Mouse (Mus musculus) embryo, embryonic 10.5 days (tissue): Measurements from ENCODE around the gene Snupn.
"Not testable (repeated sequence)": the region's sequence is repeated elsewhere in the genome, so short reads cannot be mapped to it uniquely, and the experiment has no call there.

Experiments used
- DNase-seq: peaks from one replicate; pipeline ENCODE4 v3.0.0-alpha.2; 2015; ENCODE audit warnings: low spot score

Gene Snupn

DNA sequence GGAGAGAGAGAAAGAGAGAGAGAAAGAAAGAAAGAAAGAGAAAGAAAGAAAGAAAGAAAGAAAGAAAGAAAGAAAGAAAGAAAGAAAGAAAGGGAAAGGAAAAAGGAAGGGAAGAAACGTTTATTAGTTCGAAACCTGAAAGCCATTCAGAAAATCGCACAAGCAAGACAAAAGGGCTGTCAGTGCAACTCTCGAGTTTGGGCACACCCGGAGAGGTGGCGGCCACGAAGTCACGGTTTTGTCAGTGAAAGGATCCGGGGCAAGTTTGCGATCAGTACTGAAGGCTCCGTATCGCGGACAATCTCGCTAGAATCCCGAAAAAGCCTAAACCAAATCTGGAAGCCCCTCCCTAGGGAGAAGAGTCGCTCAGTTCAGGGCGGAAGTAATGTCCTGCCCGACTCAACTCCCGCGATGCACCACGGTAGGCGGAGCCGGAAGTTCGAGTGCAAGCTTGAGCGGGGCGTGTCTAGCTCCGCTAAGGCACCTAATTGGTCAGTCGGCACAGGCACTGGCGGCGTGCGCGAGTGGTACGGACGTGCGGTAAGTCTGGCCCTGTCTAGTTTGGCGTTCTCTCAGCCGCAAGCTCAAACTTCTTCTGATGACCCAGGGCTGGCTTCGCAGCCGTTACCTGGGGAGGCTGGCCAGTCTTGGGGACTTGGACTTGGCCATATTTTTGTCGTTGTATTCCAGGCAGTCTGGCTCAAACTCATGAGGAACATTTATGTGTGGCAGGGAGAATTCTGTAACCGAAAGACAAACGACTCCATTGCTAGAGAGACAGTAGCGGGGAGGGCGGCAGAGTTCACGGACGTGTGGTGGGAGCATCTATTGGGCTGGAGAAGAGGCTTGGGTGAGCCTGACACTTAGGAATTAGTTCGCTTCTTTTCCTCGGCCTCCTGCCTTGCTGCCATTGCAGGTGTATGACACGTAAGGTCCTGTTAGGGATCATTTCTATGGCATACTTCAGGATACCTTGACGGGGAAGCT is at the start of gene Snupn:
Gene Snupn (plus strand): TSS at position 465 of the 987 bp plus-strand sequence.
- DNase-seq: peak; percentile 100

DNA sequence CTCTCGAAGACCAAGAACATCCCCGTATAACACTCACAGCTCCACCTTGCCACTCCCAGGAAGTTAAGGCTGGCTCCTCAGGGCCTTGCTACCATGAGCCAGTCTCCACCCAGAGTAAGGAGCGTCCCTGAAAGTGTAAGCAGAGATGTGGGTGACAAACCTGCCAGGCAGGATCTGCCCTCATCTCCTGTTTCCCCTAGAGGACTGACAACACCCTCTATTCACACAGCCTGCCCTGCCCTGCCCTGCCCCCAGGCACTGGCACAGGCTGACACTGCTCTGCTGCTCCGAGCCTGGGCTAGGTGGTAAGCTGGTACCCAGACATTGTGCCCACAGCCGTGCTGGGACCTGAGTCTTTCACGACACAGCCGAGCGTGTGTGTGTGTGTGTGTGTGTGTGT is 49.5 kb upstream of the Snupn start:
- DNase-seq: no peak

DNA sequence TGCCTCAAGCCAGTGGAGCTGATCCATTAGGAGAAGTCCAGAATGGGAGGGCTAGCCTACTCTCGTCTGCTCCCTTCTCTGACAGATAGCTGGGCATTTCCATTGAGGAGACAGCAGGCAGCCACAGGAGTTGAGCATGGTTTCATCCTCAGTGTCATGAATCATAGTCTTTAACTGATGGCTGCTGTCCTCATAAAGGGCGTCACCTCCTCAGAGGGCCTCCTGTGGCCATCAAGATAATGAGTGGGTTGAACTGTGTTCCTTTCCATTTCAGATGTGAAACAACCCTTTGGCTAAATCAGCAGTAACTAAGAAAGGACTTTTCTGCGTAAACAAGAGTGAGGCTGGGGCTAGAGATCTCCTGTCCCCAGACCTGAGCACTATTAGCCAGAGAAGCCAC is 47.0 kb upstream of the Snupn start:
- no peak for DNase-seq

DNA sequence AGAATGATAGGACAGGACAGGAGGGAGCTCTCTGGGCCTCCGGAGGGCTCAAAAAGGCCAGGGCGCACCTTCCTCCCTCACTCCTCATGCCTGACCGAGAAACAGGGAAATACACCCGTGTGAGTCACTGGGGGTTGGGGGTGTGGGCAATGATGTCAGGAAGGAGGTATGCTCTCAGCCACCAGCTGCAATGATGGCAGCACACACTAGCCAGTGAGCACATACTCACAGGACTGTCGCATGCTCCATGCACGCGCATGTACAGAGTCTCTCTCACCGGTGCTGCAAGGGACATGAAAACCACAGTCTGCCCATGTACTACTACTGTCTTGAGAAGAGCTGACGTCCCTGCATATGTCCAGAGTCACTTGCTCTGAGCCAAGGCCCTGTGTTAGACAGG is 43.1 kb upstream of the Snupn start:
- DNase-seq: no peak

DNA sequence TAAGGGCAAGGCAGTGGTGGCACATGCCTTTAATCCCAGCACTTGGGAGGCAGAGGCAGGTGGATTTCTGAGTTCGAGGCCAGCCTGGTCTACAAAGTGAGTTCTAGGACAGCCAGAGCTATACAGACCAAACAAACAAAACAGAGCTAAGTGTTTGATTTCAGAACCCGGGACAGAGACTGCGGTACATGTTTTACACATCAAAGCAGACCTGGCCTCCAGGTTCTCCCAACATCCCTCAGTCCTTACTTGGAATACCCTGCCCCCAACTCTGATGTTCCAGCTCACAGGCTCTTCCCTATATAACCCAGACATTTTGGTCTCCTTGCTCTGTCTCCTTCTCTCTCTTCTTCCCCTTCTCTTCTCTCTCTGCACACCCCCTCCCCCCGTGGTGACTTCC is 40.7 kb upstream of the Snupn start:
- DNase-seq: not testable (repeated sequence)

DNA sequence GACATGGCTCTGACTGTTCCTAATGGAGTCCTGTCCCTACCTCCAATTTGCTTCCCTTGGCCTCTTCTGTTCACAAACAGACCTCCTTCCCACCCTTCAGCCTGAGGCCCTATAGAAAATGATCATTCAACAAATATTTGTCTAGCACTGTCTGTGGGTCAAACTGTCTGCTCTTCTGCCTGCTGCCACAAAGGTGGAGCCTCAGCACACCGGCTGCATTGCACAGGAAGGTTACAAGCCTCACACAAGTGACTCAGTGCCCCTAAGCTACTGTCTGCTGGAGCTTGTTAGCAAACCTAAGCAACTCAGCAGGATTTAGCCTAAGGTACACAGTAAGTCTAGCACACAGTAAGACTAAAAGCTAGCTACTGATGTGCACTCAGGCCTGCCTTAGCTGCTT is 39.7 kb upstream of the Snupn start:
- no peak for DNase-seq

DNA sequence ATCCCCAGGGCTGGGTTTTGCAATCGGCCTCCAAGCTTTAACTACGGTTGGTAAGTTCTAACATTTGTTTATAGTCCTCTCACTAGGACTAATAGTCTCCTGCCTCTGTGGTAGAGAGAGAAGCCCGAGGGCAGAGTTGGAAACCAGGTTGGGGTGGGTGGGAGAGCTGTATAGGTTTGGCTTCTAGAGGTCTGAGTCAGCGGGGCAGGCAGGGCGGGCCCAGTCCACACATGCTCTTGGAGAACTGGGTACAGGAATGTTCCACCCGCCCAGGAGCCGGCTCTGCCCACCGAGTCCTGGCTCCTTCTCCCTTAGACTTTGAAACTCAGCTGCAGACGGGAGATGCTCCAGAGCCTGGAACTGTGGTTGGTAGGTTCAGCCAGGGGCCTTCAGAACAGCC is 36.7 kb upstream of the Snupn start:
- no peak for DNase-seq

DNA sequence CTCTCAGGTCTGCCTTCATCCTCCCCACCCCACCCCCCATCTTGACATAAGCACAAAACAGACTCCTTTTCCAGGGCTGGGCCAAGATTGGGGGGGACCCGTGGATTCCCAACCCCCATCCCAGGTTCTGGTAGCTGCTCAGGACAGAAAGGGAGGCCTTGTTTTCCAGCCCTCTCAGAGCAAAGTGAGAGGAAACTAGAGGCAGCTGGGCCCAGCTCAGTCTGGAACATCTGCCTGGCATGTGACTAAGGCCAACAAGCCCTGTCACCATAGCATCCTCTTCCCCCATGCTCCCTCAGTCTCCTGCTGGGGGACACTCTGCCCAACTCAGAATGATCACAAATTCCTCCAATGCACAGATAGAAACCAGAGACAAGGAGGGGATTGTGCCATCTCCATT is 35.6 kb upstream of the Snupn start:
- DNase-seq: no peak

DNA sequence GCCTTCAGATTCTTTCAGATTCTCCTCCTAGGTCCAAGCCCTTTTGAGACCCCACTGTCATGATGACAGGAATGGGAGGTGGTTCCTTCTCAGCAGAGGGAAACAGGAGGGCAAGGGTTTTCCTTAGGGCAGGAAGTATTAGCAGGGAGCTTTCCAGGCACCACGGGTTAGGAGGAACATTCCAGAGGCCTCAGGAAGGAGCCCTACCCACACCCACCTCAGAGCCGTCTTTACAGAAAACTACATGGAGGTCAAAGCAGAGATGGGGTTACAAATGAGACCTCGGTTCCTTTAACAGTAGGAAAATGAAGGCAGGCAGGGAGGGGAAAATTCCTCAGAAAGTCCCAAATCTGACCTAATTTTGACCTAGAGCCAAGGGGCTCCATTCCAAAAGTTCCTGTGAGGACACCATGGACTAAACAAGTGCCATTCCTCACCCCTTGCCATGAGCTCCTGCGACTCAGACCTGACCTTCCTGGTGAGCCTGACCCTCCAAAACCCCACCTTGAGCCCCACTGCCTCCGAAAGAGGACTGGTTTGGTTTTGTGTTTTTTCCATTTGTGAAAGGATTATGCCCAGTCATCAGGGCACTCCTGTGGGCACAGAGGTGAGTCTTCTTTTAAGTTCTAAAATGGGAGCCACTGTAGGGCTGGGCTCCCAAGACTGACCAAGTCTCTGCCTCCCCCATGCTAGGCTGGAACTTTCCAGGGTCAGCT is 34.8 kb upstream of the Snupn start:
- DNase-seq: no peak

DNA sequence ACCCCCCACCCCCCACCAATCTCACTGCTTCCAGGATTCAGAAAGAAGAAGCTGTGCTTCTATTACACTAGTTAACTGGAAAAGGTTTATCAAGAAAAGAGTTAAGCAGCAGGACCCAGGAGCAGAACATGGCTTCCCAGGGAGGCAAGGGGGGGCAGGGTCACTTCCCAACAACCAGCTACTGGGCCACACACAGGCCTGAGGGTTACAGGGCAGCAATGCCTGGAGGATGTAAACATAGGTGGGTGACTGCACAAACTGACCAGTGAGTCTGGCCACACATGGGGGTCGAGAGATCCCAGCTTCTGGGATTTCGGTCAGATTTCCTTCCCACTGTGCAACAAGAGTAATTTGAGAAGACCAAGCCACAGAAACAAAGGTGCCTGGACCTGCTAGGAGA is 33.5 kb upstream of the Snupn start:
- no peak for DNase-seq

DNA sequence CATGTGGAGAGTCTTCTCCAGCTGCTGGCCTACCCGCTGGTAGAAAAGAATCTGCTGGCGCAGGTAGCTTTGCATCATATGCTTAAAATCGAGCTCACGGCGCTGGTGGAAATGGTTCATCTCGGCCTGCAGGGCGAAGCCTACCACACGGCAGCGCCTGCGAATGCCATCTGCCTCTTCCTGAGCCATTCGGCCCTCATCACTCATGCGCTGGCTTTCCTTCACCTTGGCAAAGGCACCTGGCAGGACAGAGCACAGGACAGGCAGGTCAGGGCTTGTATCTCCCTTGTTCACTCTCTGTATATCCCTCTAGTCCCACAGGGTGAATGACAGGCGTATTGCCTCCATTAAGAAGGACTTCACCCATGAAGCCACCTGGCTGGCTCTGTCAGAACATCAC is 32.2 kb upstream of the Snupn start:
- DNase-seq: no peak

DNA sequence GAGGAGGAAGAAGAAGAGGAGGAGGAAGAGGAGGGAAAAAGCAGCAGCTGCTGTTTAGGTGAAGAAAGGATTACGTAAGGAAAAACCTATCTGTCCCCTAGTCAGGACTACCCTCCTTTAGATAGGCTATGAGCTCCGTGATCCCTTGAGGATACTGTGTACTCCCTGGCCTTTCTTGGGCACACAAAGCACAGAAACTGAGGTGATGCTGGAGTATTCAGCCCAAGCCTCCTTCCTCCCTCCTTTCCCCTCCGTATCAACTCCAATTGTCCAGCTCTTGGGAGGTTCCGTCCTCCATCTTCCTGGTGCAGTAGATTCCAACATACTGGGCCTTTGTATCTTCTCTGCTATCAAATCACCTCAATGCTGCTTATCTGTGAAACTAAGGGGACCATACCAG is 27.9 kb upstream of the Snupn start:
- DNase-seq: no peak

DNA sequence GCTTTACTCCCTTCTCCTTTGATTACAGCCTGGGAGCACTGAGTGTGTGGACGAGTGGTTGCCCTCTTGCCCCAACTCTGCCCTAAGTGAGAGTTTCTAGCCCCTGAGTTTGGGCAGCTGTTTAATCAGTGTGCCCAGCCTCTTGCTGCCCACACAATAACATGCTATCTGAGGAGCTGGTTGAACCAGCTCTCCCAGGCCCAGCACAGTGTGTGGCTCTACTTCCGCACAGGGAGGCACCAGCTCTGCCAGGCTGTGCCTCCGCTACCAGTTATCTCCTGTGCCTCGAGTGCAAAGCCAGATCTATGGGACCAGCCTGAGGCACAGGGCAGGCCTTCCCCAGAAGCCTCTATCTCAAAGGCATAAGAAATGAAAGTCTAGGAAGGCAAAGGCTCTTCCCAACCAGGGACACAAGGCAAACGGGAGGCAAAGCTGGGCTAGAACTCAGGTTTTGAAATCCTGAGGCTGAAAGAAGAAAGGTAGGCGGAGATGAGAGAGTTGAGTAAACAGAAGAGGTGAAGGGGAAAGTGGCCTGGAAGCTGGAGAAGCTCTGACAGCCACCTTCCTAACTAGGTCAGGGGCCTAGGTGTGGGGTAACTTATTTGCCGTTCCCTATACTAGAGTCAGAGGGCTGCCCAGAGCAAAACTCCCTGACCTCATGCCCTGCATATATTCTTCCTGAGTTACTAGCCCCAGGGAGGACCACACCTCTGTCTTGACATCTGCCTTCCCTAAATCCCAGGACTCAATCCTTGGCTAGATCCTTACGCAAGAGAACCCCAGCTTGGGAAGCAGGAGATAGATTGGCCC is 26.6 kb upstream of the Snupn start:
- DNase-seq: no peak

DNA sequence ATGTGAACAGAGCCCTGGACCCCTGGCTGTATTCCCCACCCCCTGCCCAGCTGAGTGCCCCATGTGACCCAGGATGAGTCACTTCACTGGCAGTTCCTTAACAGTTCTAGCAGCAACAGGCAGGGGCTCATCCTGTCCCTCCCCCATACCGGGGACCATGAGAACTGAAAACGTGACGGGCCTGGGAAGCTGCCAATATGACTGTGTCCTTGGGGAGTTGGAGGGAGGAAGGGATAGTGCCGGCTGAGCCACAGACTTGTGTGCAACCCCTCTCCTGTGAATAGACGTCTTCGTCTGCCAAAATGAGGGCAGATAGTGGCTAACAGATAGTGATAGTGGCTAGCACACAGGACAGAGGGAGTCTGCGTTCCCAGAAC is 26.0 kb upstream of the Snupn start:
- peak; percentile 47 for DNase-seq

DNA sequence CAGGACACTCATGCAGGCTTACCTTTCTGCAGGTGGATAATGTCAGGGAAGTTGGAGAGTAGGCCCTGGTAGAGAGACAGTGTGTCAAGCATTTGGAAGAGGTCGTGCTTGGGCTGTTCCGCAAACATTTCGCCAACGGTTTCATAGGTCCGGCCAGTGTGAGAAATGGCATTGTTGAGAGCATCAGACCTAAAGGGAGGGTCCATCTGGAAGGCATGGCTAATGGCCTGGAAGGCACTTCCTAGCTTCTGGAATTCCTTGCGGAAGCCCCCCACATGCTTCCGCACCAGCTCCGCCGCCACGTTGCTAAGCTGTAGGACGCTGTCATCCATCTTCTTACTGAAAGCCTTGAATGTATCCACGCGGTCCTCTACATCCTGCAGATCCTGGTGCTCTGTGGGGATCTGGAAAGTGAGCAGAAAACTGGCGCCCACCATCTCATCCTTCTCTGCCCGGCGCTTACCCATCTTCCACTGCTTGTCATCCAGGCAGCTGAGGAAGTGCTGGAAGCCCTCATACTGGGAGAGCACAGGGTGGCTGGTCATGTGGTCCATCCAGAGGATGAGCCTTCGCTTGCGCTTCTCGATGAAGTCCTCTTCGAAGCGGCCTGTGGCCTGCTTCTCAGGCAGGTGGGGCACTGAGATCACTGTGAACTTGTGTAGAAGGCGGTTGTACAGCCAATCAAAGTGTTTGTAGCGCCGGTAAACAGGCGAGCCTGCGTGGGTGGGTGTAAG is 25.2 kb upstream of the Snupn start:
- DNase-seq: no peak

DNA sequence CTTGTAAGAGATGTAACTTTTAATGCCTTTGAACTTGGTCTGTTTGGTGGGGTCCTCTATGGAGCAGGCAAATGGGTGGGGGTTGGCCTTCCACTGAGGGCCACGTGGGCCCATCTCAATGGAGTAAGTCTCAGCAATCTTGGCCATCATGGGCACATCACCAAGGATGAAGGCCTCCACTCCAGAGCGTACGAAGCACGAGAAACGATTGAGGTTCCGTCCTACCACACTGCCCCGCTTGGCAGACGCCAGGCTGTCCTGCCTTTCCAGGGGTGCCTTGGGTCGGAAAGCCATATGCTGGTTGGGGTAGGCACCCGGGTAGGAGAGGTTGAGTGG is 24.7 kb upstream of the Snupn start:
- DNase-seq: no peak

DNA sequence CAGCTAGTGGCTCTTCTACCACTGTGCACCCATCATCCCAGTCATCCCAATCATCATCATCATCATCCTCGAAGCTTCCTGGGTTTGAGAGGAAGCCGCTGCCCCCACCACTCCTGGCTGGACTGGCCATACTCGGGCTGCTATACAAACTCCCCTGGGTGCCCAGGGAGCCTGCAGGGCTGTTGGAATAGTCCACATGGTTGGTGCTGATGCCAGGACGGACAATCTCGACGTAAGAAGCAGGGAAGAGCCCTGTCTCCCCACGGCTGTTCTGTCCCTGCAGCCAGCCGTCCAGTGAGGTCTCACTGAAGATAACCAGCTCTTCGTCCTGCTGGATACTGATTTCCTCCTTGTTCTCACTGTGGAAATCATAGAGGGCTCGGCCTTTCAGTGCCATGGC is 24.3 kb upstream of the Snupn start:
- DNase-seq: no peak

DNA sequence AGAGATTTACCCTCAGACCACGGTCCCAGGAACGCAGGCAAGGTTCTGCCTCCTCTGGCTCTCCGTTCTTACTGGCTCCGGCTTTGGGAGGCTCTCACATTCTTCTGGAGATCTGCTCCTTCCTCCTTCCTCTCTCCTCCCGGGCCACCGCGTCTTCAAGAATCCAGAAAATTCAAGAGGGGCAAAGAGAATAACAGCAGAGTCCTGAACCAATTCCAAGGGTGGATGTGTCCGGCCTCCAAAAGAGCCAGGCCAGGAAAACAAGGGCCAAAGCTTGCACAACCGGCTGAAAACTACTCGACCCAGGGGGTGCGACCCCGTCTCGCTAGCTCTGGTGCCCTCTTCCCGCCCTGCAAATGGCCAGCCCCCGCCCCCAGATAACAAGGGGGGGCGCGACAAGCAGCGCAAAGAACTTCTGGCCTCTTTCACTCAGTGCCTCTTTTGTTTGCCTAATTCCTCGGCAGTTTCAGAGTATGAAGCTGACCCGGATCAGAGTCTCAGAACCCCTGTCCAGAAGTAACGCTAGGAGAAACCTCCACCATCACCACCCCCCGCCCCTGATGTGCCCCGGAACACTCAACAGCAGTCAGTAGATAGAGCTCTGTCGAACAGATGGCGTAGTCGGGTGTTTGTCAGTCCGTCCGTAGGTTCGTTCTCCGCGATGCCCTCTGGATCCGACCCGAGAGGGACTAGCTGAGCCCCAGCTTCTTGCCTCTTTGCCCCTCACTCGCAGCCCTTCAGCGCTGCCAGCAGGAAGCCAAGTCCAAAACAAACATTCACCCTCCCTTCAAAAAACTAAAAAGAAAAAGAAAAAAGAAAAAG is 23.3 kb upstream of the Snupn start:
- DNase-seq: peak; percentile 69

DNA sequence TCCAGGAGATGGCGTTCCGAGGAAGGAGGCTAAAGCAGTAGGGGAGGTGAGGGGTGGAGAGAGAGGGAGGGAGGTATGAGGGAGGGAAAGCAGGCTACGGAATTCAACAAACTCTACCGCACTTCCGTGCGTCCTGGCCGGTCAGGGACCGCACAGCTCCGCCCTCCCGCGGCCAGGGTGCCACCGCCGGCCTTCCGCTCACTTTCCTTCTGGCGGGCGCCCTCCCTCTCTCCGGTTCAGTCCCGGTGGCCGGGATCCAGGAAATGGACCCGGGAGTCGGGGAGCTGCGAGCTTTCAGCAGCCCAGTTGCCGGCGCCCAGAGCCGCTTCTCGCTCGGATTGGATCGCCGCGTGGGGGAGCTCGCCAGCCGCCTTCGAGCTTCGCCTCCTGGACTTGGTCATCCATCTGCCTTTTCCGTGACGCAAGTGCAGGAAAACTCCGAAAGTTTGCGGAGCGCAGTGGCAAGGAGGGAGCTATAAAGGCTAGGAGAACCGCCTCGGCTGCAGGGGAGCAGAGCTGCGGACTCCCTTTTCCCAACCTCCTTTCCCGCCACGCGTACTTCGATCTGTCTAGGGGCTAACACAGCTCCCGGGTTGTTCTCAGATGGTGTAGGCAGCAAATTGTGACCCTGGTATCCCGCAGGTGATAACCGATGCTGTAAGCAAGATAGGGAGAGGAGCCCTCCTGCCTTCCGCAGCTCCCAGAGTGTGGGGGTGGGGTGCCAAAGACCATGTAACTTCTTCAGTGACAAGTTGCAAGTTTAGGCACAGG is 22.5 kb upstream of the Snupn start, which contains the start of gene Snx33:
Gene Snx33 (minus strand): TSS at position 331 of the 771 bp plus-strand sequence.
- DNase-seq: peak; percentile 93

DNA sequence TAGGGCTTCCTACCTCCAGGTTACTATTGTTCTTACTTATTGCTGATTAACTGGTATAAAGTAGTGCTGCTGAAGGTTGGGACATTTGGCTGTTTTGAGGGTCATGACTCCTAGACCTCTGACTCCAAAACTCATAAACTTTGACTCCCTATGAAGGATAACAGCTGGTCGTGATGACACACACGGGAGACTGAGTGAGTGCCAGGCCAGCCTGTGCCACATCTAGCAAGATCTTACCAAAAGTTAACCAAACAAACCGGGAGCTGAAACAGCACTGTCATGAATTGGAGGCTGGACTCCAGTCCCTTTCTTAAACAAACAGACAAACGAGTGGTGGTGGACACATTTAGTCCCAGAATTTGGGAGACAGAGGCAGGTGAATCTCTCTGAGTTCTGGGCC is 21.2 kb upstream of the Snupn start:
- no peak for DNase-seq
